8 mouse cellular contexts compared by ENCODE assay signal in genomic region chr12:4232777-4233176, GRCm38 (mm10). TPM values are rescaled to one million over a fixed set of nuclear protein-coding genes. Genes with fewer than 3 reads are reported as not detected.
A peak's percentile ranks its signal among the peaks of the same experiment; 100 is the strongest.
DNase-seq lines count a peak whose midpoint lies in the region; ATAC-seq lines count a peak whose summit lies in the region.

No protein-coding gene starts in this region.

- H3K27ac ChIP-seq in neural tube, embryonic 11.5 days (ENCODE audit: low read depth, low read length), result no peak overlapping the region
- peak overlapping the region; percentile 2; the same call in 1 of the 2 replicates for H3K27ac ChIP-seq in liver, embryonic 12.5 days

- H3K4me1 ChIP-seq in erythroblast, embryonic 14.5 days (ENCODE audit: control insufficient read depth), result peaks cover 34% of the 10 kb centered on the region
- H3K4me1 ChIP-seq in neural tube, embryonic 11.5 days (ENCODE audit: control insufficient read depth, insufficient read depth, low read length), result peaks cover 7% of the 10 kb centered on the region
- peaks cover 21% of the 10 kb centered on the region for H3K4me1 ChIP-seq in liver, embryonic 12.5 days

- H3K27me3 ChIP-seq in erythroblast, embryonic 14.5 days (ENCODE audit: control insufficient read depth), result no peaks in the 10 kb centered on the region
- H3K27me3 ChIP-seq in neural tube, embryonic 11.5 days (ENCODE audit: control insufficient read depth, insufficient read depth, low read length), result no peaks in the 10 kb centered on the region
- H3K27me3 ChIP-seq in liver, embryonic 12.5 days (replicated peaks), result no peaks in the 10 kb centered on the region

- DNase-seq in neural tube, embryonic 11.5 days (ENCODE audit: low spot score), result no peak
- DNase-seq in neural tube, embryonic 10.5 days (ENCODE audit: extremely low spot score, low spot score), result no peak
- no peak for DNase-seq in urinary bladder, postnatal 4 days (ENCODE audit: low spot score in 2 of 2)
- DNase-seq in adrenal gland, postnatal 25 days, result no peak

- H3K9me3 ChIP-seq in erythroblast, embryonic 14.5 days (ENCODE audit: control insufficient read depth, low read length), result no peaks in the 10 kb centered on the region
- H3K9me3 ChIP-seq in neural tube, embryonic 11.5 days (ENCODE audit: control insufficient read depth, low read length), result no peaks in the 10 kb centered on the region
- no peaks in the 10 kb centered on the region for H3K9me3 ChIP-seq in liver, embryonic 12.5 days (replicated peaks)

- H3K36me3 ChIP-seq in erythroblast, embryonic 14.5 days (ENCODE audit: control insufficient read depth), result peaks cover 44% of the 10 kb centered on the region
- no peaks in the 10 kb centered on the region for H3K36me3 ChIP-seq in neural tube, embryonic 11.5 days (ENCODE audit: control insufficient read depth, insufficient read depth, low read length)
- H3K36me3 ChIP-seq in liver, embryonic 12.5 days, result peaks cover 51% of the 10 kb centered on the region

- H3K9ac ChIP-seq in neural tube, embryonic 11.5 days (ENCODE audit: low read length), result no peak overlapping the region
- peak overlapping the region; percentile 78 for H3K9ac ChIP-seq in liver, embryonic 12.5 days

- H3K4me3 ChIP-seq in erythroblast, embryonic 14.5 days (replicated peaks), result peak overlapping the region; percentile 93
- no peak overlapping the region for H3K4me3 ChIP-seq in neural tube, embryonic 11.5 days (ENCODE audit: low read depth, low read length)
- peak overlapping the region; percentile 79 for H3K4me3 ChIP-seq in liver, embryonic 12.5 days

- 63% methylated on average over 4 of the region's 4 CpGs for WGBS in neural tube, embryonic 11.5 days
- 20% methylated on average over 4 of the region's 4 CpGs for WGBS in liver, embryonic 12.5 days (ENCODE audit: insufficient replicate concordance)

- H3K4me2 ChIP-seq in neural tube, embryonic 11.5 days (ENCODE audit: low read depth), result peak overlapping the region; percentile 55
- H3K4me2 ChIP-seq in liver, embryonic 12.5 days, result peak overlapping the region; percentile 76

- no peak for ATAC-seq in erythroblast, adult 5-6 weeks (replicated peaks; ENCODE audit: low FRiP score, poor library complexity, severe bottlenecking)
- ATAC-seq in neural tube, embryonic 11.5 days (ENCODE audit: insufficient read depth, low FRiP score, low TSS enrichment), result no peak
- no peak for ATAC-seq in liver, embryonic 12.5 days
- ATAC-seq in inflammation-experienced regulatory T-cells, adult 6 months, result no peak

RNA-seq across cellular contexts. Expression of gene Ptrhd1, which starts 1.1 kb away (rescaled TPM):
- 0.12 and 0.13 TPM in 2 replicates for polyA plus RNA-seq in erythroblast, embryonic 14.5 days (2012)
- 0.42 and 3.7 TPM in 2 replicates for total RNA-seq in erythroblast, adult 5-6 weeks (2015; ENCODE audit: low replicate concordance)
- 1.3 and 1.5 TPM in 2 replicates for total RNA-seq in erythroblast, adult 5-6 weeks (2017; ENCODE audit: low replicate concordance)
- 5.9 and 6.5 TPM in 2 replicates for polyA plus RNA-seq in neural tube, embryonic 11.5 days (2014; fragmentation: Nextera tagmentation; extraction: Ambion mirVana)
- 3.5 and 4.0 TPM in 2 replicates for polyA plus RNA-seq in liver, embryonic 12.5 days (2016; fragmentation: Nextera tagmentation; extraction: Ambion mirVana)
- 1 to 10 TPM; 3.1 to 6.2 (median 3.3) TPM for polyA plus RNA-seq in inflammation-experienced regulatory T-cells, adult 6 months (2017; shearing (Covaris generic))
- 7.4 and 7.6 TPM in 2 replicates for total RNA-seq in adrenal gland, postnatal 25 days (2021)

RNA-seq across cellular contexts. Expression of gene Cenpo, which starts 1.3 kb away (rescaled TPM):
- 0.13 and 0.41 TPM in 2 replicates for polyA plus RNA-seq in erythroblast, embryonic 14.5 days (2012)
- total RNA-seq in erythroblast, adult 5-6 weeks (2015; ENCODE audit: low replicate concordance), result 4.8 and 6.3 TPM in 2 replicates
- total RNA-seq in erythroblast, adult 5-6 weeks (2017; ENCODE audit: low replicate concordance), result 13.0 and 22.8 TPM in 2 replicates
- 16.3 and 16.6 TPM in 2 replicates for polyA plus RNA-seq in neural tube, embryonic 11.5 days (2014; fragmentation: Nextera tagmentation; extraction: Ambion mirVana)
- polyA plus RNA-seq in liver, embryonic 12.5 days (2016; fragmentation: Nextera tagmentation; extraction: Ambion mirVana), result 13.9 and 17.1 TPM in 2 replicates
- polyA plus RNA-seq in inflammation-experienced regulatory T-cells, adult 6 months (2017; shearing (Covaris generic)), result 10 to 100 TPM; 20.3 to 31.7 (median 20.6) TPM
- total RNA-seq in adrenal gland, postnatal 25 days (2021), result 9.6 and 10.2 TPM in 2 replicates

Comparison
In these comparisons a context has a peak if more than half of its experiments do, and no peak if none do; other contexts are left out.
1. RNA of gene Cenpo, which starts 1.3 kb away (polyA plus RNA-seq): 20.3 to 31.7 TPM in inflammation-experienced regulatory T-cells, adult 6 months, 13.9 to 17.1 TPM in liver, embryonic 12.5 days and 16.3 to 16.6 TPM in neural tube, embryonic 11.5 days; 0.13 to 0.41 TPM in erythroblast, embryonic 14.5 days; every median in the first group is over 10 times any median in the second.